Mouse (Mus musculus) 3134 (cell line): ENCODE measurements around the gene Dlg2.

ENCODE experiments used
- DNase-seq: peaks from one replicate; pipeline ENCODE4 v3.0.0-alpha.2; 2011; ENCODE audit warnings: low spot score; ENCODE audit not compliant: insufficient read length; ENCODE audit errors: extremely low read depth

The Dlg2 gene

GRCm38 (mm10) chr7:92485881-92486710 lies 2009.6 kb downstream of the Dlg2 start:
- DNase-seq = no peak

GRCm38 (mm10) chr7:92486878-92487277 lies 2010.4 kb downstream of the Dlg2 start:
- no peak for DNase-seq

- DNase-seq = no peak
Observed at GRCm38 (mm10) chr7:92492262-92492661, 2015.8 kb downstream of the Dlg2 start.

- no peak for DNase-seq
Observed at GRCm38 (mm10) chr7:92493521-92493920, 2017.0 kb downstream of the Dlg2 start.
